Mouse (Mus musculus) monocyte, adult 5-6 weeks (primary cell): ENCODE data around the gene Ano10. TPM values are rescaled to one million over a fixed set of nuclear protein-coding genes. Genes with fewer than 3 reads are reported as not detected.
"Not testable (repeated sequence)": the region's sequence is repeated elsewhere in the genome, so short reads cannot be mapped to it uniquely, and the experiment has no call there.

Experiments
- ATAC-seq: fragments of 153-309, 156-312 bp; replicated peaks from 2 replicates; pipeline ENCODE4 v1.8.0; 2017; ENCODE audit warnings: mild to moderate bottlenecking; ENCODE audit not compliant: low TSS enrichment, insufficient number of reproducible peaks, severe bottlenecking, poor library complexity, low FRiP score
- total RNA-seq: library from RNA; stranded (forward); fragments of 200-1000, 200-491, 200-594 nt; gene quantifications from 3 replicates; pipeline ENCODE4 v1.2.3, GENCODE M21; 2017

Ano10 gene
- total RNA-seq, 1 experiment from 2014 or later, result 11.1 TPM

DNA sequence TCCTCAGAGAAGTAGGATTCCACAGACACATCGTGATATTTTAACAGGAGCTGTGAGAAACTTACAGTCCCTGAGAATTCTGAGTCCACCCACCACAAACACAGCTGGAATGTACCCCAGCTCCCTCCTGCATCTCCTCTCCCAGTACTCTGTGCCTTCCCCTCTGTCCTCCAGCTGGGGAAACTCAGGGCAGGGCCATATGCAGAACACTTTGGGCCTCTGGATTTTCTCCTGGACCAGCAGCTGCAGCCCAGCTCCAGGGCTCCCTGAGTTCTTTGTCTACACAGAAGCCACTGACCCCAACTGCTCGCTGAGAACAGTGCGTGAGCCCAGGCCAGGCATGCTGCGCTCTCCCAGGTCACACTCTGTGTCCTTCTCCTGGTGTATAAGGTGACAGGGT is 111.1 kb downstream of the Ano10 start:
- no peak for ATAC-seq

DNA sequence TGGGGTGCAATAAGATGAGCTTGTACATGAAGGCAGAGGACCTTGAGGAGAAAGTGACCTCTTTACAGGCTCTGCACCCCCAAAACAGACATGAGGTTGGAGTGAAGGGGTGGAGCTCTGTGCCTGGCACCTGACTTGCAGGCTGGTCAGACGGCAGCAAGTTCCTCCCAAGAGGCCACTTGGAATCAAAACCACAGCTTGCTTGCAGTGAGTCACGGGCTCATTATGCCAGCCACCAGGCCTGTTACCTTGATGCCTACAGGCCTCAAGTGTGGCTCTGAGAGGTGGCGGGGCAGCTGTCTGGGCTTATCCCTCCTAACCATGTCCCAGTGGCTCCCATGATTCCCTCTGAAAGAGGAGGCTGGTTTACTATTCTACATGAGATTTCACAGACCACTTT is 114.1 kb downstream of the Ano10 start:
- ATAC-seq, result no peak

DNA sequence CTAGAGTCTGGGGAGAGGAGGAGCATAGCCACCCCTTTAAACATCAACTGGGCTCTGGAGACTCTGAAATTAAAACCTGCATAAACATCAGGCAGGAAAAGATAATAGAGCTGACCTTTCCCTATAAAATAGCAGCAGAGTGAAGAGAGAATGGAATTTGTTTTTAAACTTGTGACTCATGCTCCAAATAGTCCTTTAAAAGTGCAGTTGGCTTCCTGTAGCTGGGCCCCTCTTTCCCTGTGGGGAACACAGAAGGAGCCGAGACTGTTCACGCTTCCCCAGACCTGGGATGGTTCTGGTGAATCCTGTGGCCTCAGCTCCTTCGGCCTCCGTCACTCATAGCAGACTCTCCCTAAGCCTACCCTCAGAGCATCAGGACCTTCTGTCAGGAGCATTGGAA is 115.8 kb downstream of the Ano10 start:
- no peak for ATAC-seq

DNA sequence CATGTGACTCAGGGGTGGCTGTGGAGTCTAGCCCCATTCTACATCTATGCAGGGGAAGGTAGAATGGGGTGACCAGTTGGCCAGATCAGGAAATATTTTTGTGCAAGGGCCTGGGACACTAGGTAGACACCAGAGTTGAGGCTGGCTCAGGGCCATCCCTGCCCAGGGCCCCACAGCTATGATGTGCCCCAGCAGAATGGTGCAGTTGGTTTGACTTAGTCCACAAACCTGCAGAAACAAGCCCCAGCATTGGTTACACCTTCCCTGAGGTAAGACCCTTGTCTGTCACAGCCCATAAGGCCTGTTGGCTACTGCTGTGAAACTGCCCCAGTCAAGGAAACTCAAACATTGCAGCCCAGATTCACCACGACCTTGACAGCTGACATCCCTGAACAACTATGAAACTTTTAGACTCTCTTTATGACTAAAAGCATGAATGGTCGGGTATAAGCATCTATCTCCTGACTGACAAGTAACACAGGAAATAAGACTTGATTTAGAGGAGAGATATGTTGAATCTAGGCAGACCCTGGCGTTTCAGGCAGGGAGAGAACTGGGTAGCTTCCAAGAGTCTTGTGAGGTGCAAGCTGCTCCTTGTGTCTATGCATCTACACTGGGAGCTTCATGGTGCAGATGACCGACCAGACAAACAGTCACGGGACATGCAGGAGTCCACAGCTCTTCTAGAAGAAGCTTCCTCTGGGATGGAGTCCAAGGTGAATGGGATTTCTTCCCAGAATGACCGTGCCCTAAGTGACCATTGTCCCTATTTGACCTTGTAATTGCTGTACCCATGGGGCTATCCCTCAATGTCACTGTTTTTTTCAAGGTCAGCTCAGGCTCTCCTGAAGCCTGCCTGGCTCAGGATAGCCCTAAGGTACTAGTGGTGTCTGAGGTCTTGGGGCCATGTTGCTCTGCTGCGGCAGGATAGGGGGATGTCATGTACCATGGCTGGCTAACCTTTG is 116.7 kb downstream of the Ano10 start:
- ATAC-seq, result no peak

DNA sequence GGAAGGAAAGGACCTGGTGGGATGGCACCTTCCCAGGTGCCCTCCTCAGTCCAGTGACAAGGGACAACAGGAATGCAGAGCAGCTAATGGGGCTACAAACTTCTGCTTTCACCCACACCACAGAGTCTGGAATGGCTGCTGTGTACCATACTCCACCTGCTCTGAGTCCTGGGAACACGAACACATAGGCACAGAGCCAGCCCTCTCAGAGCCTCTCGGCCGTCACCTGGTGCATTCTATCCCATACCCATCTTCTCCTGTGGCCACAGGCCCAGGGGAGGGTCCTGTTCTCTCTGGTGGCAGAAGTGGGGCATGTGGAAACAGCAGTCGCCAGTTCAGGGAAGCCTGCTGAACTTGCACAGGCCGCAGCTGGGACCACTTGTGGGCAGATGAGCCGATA is 119.5 kb downstream of the Ano10 start:
- ATAC-seq, result no peak

DNA sequence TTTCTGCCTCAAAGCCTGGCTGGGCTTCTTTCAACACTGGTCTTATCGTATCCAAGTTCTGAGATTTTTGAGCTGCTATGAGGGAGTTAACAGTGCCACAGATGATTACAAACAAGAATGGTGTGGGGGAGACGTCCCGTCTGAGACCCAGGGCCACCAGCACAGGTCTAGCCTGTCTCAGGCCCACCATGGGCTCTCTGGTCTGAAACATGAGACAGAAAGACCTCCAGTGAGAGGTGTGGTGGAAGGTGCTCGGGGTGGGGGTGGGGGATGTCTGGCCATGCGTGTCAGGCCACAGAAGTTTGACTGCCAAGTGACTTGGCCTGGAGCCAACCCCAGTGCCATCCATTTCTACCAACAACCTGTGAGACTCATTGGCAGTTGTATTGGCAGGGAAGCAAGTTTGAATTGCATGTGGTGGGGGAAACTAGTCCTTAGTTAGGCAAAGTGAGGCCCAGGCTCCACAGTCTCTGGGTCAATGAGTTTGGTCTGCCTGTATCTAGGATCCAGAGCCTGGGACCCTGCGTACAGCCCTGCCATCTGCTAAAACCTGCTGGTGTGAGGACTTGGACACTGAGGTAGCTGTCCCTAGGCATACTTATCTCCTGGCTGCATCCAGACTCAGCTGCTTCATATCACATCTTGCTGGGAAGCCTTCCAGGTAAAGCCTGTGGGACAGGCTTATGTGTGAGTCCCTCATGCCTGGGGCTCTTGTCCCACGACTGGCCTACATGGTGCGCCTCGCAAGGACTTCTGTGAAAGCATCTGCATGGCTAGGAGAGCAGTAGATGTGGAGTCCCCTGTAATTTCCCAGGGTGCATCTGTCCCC is 120.6 kb downstream of the Ano10 start:
- no peak for ATAC-seq

DNA sequence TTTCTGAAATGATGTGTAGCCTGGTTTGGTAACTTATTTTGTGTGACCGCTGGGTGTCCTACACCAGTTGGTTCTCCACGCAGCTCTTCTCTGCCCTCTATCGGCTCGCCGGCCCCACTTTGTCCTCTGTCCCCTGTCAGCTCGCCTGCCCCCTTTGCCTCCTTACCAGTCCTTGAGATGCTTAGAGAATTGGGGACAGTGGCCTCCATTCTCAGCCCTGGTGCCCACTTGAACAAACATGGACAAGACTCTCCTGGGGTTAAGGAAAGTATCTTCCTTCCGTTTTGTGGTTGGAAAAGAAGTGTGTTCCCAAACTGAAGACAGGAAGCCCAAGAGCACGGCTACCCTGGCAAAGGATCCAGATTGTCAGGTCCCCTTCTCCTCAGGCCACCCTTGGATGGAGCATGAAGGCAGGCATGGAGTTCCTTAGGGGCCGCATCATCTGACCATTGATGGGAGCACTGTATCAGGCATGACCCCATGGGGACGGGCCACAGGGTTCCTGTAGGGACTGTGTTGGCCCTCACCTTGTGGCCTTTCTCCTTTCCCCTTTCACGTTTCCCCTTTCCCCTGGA is 121.5 kb downstream of the Ano10 start:
- no peak for ATAC-seq

DNA sequence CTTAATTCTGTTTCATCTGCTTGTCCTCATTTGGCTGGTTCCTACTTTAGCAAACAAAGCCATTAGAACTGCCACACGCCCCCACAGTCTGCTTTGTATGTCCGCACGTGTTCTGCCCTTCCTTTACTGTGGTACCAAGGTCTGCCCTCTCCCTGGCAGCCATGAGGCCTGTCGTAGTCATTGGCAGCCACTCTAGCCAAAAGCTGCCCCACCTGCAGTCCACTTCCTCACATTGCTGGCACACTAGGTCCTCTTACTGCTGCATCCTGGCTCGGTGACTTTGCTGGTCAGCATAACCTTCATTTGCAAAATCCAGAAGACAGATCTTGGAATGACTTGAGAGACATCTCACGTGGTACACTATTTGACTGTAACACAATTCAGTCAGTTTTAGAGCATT is 124.3 kb downstream of the Ano10 start:
- no peak for ATAC-seq

DNA sequence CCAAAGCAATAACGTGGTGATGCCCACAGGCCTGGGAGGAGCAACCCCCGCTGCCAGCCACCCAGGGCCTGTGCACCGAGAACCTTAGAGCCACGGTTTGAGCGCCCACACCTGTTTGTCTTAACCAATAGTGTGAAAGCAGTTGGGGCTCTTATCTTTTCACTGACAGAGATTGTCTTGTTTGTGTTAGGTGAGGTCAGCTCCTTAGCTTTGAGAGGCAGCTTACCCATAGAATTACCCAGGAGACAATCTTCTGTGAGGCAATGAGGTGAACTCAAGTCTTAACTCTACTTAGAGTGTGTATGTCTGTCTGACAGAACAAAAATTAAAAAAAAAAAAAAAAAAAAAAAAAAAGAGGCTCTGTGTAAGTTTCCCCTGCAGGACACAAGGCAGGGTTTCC is 126.5 kb downstream of the Ano10 start:
- ATAC-seq, result not testable (repeated sequence)

DNA sequence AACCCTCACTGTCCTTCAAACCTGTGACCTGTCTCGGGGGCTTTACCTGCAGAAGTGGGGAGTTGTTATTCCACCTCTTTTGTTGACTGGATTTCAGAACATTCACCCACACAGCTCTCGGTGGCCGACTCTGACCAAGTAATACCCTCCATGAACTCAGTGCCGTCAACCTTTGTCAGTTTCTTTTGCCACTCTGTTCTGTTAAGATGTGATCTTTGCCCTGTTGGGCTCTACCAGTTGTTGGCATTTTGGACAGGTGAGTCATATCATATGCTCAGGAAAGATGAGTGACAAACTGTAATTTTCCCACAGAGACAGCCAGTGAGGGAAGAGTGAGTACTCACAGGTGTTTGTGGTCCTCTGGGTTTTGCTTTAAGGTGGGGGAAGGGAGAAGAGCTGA is 129.7 kb downstream of the Ano10 start:
- ATAC-seq, result no peak

DNA sequence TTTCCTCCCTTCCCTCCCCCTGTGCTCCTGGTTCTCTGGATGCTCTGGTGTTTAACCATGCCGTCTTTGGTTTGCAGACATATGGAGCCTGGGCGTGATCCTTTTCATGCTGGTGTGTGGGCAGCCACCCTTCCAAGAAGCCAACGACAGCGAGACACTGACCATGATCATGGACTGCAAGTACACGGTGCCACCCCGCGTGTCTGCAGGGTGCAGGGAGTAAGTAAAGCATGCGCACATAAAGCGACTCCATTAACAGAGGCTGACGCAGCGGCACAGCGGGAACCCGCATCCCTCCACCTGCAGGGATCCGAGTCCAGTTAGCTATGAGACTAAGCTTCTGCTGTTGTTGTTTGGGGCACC is 137.2 kb downstream of the Ano10 start:
- no peak for ATAC-seq

DNA sequence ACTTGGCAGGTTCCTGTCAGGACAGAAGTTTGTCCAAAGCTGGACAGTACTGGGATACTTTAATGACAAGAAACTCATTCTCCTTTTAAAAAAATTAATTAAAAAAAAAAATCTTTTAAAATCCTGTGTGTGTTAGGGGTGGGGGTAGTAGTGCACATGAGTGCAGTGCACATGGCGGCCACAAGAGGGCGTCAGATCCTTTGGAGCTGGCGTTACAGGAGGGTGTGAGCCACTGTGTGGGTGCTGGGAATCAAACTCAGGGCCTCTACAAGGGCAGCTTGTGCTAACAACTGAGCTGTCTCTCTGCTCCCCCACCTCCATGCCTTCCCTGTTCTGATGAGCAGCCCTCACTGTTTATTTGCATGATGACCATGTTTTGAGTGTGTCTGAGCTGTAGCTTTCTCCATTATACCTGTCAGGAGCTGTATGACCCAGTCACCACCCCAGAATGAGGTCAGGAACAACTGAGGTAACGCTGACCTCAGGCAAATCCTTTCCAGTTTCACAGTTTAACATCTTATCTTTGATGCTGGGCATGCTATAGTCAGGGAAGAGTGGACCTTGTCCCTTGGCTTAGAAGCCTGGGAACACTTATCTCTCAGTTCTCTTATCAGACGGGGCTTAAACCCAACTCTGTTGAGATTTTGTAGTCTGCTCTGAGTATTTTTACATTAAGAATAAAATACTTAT is 137.7 kb downstream of the Ano10 start:
- ATAC-seq, result no peak

DNA sequence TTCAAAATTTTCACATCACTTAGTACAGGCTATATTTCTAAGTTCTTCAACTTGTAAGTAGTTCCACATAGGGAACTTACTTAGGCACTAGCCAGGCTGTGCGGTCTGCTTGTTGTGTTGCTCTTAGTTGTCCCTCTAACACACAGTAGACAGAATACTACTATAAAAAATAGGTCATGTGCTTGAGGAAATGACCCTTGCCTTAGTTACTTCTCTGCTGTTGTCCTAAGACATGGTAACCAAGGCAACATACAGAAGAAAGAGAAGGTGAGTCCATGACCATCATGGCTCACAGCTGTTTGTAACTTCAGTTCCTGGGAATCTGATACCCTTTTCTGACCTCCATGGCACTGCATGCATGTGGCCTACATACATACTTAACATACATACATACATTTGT is 139.0 kb downstream of the Ano10 start:
- ATAC-seq, result no peak

DNA sequence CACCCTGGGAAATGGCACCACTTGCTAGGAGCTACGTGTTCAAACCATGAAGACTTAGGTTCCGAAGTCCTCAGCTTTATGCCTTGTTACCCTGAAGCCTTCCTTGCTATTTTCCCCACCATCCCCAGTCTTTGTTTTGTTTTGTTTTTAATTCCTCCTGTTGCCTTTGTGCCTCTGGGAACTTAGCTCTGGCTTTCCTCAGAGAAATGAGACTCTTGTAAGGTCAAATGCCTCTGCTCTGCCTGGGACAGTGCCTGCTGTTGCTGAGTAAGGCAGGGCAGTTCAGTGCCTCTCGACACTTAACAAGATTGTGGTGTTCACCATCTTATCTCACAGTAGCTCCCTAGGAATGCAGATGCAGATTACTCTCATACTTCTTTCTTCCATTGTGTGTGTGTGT is 140.8 kb downstream of the Ano10 start:
- ATAC-seq, result no peak

DNA sequence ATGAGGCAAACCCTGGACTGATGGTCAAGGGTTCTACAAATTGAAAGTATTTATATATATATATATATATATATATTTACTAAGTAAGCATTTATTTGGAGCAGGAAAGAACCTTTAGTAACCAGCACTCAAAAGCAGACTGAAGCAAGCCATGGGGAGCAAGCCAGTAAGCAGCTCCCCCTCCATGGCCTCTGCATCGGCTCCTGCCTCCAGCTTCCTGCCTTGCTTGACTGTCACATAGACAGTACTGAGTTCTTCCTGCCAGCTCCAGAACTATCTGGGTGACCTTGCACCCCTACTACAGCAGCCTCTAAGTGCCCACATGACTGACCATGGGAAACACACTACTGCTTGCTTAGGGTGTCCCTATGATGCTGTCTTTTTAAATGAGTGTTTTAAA is 141.7 kb downstream of the Ano10 start:
- no peak for ATAC-seq

DNA sequence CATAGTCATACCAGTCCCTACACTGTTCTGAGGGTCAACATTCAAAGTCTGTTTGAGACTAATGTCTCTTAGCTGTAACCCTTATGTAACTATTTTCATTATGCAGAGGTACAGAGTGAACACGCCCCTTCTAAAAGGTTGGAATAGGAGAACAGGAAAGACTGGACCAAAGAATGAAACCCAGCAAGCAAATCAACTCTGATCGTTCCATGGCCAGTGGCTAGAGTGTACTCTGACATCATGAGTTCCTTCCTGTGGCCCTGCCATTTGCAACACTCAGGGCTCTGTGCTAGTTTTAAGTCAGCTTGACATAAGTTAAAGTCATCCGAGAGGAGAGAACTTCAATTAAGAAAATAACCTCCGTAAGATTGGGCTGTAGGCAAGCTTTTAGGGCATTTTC is 142.2 kb downstream of the Ano10 start:
- ATAC-seq, result no peak

DNA sequence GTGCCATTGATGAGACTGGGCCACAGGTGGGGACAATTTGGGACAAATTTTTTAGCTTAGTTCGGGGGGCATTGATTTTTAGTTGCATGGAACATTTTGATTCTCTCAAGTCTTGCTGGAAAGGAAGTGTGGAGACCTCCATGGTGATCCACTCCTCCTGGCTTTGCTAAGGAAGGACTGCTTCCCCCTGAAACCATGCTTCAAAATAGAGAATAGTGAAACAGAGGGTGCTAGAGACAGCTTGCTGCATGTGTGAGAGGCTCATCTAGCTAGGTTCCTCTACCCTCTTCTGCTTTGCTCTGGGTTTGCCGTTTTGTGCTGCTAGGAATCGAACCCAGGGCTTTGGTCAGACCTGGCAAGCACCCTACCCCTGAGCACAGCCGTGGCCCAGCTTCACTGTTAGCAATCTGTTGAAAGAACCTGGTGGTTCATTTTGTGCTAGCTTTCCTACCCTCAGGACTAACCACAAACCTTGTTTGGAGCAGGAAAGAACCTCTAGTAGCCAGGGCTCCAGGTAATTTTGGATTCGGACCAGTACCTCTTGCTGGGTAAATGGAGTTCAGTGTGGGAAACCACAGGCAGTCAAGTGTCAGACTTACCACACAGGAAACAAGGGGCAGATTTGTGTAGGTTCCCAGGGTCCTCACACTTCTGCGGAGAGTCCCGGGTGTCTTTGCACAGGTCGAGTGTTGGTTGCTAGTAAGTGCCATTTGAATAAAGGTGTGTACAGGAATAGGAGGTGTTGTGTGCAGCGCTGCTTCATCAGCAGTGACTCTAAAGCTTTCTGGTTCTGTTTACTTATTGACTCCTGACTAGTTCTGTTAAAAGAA is 144.0 kb downstream of the Ano10 start:
- no peak for ATAC-seq

DNA sequence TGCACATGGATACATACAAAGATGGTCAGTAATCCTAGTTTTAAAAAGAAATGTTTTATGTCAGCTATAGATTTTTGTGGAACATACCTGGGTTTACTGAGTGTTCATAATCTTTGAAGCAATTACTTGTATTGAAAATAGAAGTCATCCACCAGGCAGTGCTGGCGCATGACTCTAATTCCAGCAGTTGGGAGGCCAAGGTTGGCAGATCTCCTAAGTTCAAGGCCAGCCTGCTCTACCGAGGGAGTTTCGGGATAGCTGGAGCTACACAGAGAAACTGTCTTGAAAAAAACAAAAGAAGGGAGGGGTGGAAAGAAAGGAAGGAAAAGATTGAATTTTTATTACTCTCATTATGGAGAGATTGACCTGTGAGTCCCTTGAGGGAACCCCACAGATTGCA is 145.9 kb downstream of the Ano10 start:
- ATAC-seq, result no peak
